Mouse (Mus musculus) lung, embryonic 15.5 days (tissue): ENCODE measurements at regions not wholly inside any gene's neighbourhood (a gene's known extent, or its start where the extent isn't known, plus 50 kb on each side); places are given as distances from the start of the nearest gene placed in this dataset.

Experiments
- ATAC-seq: fragments of 200-750 bp; cut with Nextera tagmentation; 2 replicates; pipeline ENCODE4 v1.8.0; 2017; ENCODE audit warnings: moderate number of reproducible peaks, borderline replicate concordance; ENCODE audit not compliant: low FRiP score, low TSS enrichment; ENCODE audit errors: extremely low read depth
- H3K27ac ChIP-seq: fragments of 300-500 bp; sonication (generic); 2 replicates; pipeline ENCODE4 v1.5.1; 2015; ENCODE audit warnings: moderate library complexity, mild to moderate bottlenecking, inconsistent platforms
- H3K27me3 ChIP-seq: fragments of 300-500 bp; sonication (generic); 2 replicates; pipeline ENCODE4 v1.6.1; 2015; ENCODE audit warnings: inconsistent platforms
- H3K36me3 ChIP-seq: fragments of 300-500 bp; sonication (generic); 2 replicates; pipeline ENCODE4 v1.6.1; 2015; ENCODE audit warnings: inconsistent platforms
- H3K4me1 ChIP-seq: fragments of 300-500 bp; sonication (generic); 2 replicates; pipeline ENCODE4 v1.6.1; 2015; ENCODE audit warnings: inconsistent platforms
- H3K4me2 ChIP-seq: fragments of 300-500 bp; sonication (generic); 2 replicates; pipeline ENCODE4 v1.6.1; 2015; ENCODE audit warnings: inconsistent platforms, mild to moderate bottlenecking, moderate library complexity
- H3K4me3 ChIP-seq: fragments of 300-500 bp; sonication (generic); 2 replicates; pipeline ENCODE4 v1.5.1; 2015; ENCODE audit warnings: mild to moderate bottlenecking, inconsistent platforms
- H3K9ac ChIP-seq: fragments of 300-500 bp; sonication (generic); 2 replicates; pipeline ENCODE4 v1.6.1; 2015; ENCODE audit warnings: inconsistent platforms
- H3K9me3 ChIP-seq: fragments of 300-500 bp; sonication (generic); 2 replicates; pipeline ENCODE4 v1.6.1; 2016; ENCODE audit warnings: inconsistent platforms
- WGBS: fragments of 180-500 bp; shearing (Covaris S2); methylation state at CpG from one replicate; pipeline ENCODE4 v1.1.7; 2015; 5-methylcytosine and 5-hydroxymethylcytosine counted together

DNA sequence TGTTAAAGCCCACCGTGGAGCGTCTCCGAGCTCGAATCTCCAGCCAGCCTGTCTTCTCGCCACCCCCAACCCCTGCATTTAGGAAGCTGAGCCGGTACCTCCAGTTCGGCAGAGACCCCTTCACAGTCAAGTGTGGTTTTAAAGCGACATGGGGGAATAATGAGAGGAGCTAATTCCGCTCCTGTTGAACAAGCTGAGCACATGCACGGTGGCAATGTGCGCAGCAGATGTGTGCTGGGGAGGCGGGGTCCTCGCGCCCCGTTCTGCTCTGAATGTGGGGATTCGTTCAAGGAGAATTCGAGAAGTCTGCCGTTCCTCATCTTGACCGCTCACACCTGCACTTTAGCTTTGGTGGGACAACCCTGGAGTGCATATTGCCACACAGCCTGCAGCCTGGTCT, 123.4 kb upstream of the Tbx3 start:
- Histone ChIP-seq H3K4me2 (no peak overlapping the region), H3K9ac (no peak overlapping the region), H3K27me3 (no peaks in the 10 kb centered on the region), H3K27ac (no peak overlapping the region), H3K4me3 (no peak overlapping the region), H3K36me3 (no peaks in the 10 kb centered on the region), H3K9me3 (no peaks in the 10 kb centered on the region), H3K4me1 (0 out of 2 replicates have a peak, but pooled peaks cover 5% of the 10 kb centered on the region)
- 71% methylated on average over 19 of the region's 19 CpGs for WGBS
- ATAC-seq = no peak

DNA sequence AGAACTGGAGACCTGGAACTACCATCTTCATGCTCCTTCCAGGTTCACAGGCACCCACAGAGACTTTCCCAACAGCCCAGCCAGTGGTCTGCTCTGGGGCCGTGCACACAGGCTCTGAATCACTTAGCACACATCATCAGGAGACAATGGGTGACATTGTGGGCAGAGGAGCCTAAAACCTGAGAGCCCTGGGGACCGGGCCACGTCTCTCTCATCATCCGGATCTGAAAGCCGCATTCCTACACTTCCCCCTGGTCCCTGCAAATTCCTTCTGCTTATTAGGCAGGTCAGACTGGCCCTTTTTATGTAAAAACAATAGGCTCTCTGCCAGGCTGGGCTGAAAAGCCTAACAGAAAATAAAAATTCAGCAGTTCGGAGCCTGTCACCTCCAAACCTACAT, 119.6 kb upstream of the Tbx3 start:
- WGBS = 35% methylated on average over 6 of the region's 6 CpGs
- Histone ChIP-seq H3K36me3 (no peaks in the 10 kb centered on the region), H3K27ac (no peak overlapping the region), H3K4me1 (peaks cover 6% of the 10 kb centered on the region; the same call in 1 of the 2 replicates), H3K4me2 (no peak overlapping the region), H3K9me3 (no peaks in the 10 kb centered on the region), H3K9ac (no peak overlapping the region), H3K4me3 (no peak overlapping the region), H3K27me3 (no peaks in the 10 kb centered on the region)
- ATAC-seq = no peak

DNA sequence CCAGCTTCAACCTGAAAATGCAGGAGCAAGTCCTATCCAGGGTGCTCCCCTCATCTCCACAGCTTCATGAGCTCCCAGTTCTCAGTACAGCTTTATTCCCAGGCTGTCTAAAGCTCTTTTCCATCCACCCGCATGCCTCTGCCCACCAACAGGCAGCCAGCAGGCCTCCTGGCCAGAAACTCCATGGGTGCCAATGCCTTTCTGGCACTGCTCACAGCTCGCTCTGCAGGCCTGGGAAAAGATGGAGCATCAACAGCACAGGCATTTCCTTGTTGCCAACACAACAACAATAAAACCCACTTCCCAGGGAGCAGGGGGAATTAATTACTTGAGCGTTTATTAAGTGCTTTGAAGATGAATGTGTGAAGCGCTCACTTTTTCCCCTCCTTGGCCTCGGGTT, 117.0 kb upstream of the Tbx3 start:
- ATAC-seq = no peak
- 35% methylated on average over 5 of the region's 5 CpGs for WGBS

DNA sequence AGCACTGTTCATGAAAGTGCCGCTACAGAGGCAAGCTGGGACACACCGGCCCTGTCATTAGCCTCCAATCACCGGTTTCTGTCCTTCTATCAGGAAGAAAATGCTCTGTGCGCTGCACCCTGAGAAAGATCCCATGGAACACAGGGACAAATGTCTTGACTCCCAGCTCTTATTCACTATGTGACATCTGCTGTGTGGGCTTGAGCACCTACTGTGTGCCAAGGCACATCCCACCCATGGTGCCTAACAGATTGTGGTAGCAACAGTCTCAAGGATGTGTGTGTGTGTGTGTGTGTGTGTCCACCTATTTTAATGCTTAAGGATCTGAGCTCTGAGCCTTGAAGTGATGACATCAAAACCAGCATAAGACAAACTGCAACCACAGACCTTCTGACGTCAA, 113.4 kb upstream of the Tbx3 start:
- Histone ChIP-seq H3K9me3 (no peaks in the 10 kb centered on the region), H3K27ac (no peak overlapping the region), H3K9ac (no peak overlapping the region), H3K36me3 (no peaks in the 10 kb centered on the region), H3K4me2 (no peak overlapping the region), H3K4me3 (no peak overlapping the region), H3K27me3 (no peaks in the 10 kb centered on the region), H3K4me1 (peaks cover 6% of the 10 kb centered on the region; the same call in 1 of the 2 replicates)
- 73% methylated on average over 5 of the region's 5 CpGs for WGBS
- no peak for ATAC-seq

More for the DNA sequence above, 117.0 kb upstream of the Tbx3 start:
- H3K9me3 ChIP-seq = no peaks in the 10 kb centered on the region
- H3K4me2 ChIP-seq = no peak overlapping the region
- no peaks in the 10 kb centered on the region for H3K36me3 ChIP-seq
- H3K27me3 ChIP-seq = no peaks in the 10 kb centered on the region
- no peak overlapping the region for H3K27ac ChIP-seq
- H3K4me1 ChIP-seq = peaks cover 6% of the 10 kb centered on the region; the same call in 1 of the 2 replicates
- no peak overlapping the region for H3K4me3 ChIP-seq
- H3K9ac ChIP-seq = no peak overlapping the region

DNA sequence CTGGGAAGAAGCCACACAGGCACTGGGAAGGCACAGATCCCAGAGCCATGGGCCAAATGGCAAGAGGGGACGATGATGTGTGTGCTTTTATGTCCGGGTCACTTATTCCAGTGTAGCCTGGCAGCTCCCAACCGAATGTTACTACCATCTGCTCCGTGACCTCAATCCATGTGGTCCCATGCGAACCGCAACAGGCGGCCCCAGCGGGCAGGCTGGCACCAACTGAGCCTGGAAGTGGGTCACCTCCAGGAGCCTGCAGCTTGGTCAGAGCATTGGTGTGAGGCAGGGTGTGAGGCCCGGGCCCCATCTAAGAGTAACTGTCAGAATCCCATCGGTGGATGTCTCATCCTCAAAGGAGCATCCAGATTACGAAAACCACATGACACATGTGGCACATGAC, 110.8 kb upstream of the Tbx3 start:
- no peak overlapping the region for H3K4me2 ChIP-seq
- 89% methylated on average over 11 of the region's 11 CpGs for WGBS

DNA sequence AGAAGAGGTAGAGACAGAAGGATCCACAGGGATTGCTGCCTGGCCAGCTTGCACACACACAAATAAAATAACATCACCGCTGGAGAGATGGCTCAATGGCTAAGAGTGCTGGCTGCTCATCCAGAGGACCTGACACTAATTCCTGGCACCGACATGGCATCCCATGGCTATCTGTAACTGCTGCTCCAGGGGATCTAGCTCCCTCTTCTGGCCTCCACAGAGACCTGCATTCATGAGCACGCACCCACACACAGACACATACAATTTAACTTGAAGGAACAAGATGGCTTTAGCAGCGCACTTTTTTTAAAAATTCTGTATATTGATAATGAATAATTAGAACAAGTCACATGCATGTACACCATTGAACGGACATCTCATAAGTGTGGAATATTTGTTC, 110.1 kb upstream of the Tbx3 start:
- H3K36me3 ChIP-seq = no peaks in the 10 kb centered on the region
- WGBS = 94% methylated on average over 5 of the region's 5 CpGs
- peaks cover 13% of the 10 kb centered on the region for H3K4me1 ChIP-seq
- no peak overlapping the region for H3K4me2 ChIP-seq
- H3K27ac ChIP-seq = no peak overlapping the region
- no peak overlapping the region for H3K4me3 ChIP-seq
- ATAC-seq = no peak
- no peaks in the 10 kb centered on the region for H3K9me3 ChIP-seq
- H3K9ac ChIP-seq = no peak overlapping the region
- peaks cover 14% of the 10 kb centered on the region for H3K27me3 ChIP-seq

More for the DNA sequence above, 110.8 kb upstream of the Tbx3 start:
- H3K27ac ChIP-seq = no peak overlapping the region
- H3K4me3 ChIP-seq = no peak overlapping the region
- H3K4me1 ChIP-seq = peaks cover 13% of the 10 kb centered on the region
- no peak overlapping the region for H3K9ac ChIP-seq
- no peaks in the 10 kb centered on the region for H3K9me3 ChIP-seq
- H3K27me3 ChIP-seq = peaks cover 14% of the 10 kb centered on the region
- H3K36me3 ChIP-seq = no peaks in the 10 kb centered on the region
- no peak for ATAC-seq

DNA sequence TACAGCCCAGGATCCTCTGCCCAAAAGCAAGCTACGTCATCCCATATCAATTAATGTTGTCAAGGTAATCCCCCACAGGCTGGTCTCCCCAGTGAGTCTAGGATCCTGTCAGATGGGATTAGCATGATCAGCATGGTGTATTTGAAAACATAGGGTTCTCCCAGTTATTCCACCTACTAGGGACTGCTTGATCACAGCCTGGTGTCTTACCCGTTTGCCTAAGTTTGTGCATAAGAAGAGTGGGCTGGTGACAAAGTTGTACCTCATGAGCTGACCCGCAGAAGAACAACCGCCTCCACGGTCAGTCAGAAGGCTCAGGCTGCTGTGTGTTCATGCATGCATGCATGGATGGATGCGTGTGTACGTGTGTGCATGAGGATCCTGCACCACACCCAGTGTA, 108.9 kb upstream of the Tbx3 start:
- H3K9me3 ChIP-seq = no peaks in the 10 kb centered on the region
- ATAC-seq = no peak
- WGBS = 88% methylated on average over 7 of the region's 7 CpGs
- no peak overlapping the region for H3K27ac ChIP-seq
- no peak overlapping the region for H3K4me3 ChIP-seq
- peaks cover 13% of the 10 kb centered on the region for H3K4me1 ChIP-seq
- no peak overlapping the region for H3K4me2 ChIP-seq
- peaks cover 14% of the 10 kb centered on the region for H3K27me3 ChIP-seq
- no peak overlapping the region for H3K9ac ChIP-seq
- no peaks in the 10 kb centered on the region for H3K36me3 ChIP-seq

DNA sequence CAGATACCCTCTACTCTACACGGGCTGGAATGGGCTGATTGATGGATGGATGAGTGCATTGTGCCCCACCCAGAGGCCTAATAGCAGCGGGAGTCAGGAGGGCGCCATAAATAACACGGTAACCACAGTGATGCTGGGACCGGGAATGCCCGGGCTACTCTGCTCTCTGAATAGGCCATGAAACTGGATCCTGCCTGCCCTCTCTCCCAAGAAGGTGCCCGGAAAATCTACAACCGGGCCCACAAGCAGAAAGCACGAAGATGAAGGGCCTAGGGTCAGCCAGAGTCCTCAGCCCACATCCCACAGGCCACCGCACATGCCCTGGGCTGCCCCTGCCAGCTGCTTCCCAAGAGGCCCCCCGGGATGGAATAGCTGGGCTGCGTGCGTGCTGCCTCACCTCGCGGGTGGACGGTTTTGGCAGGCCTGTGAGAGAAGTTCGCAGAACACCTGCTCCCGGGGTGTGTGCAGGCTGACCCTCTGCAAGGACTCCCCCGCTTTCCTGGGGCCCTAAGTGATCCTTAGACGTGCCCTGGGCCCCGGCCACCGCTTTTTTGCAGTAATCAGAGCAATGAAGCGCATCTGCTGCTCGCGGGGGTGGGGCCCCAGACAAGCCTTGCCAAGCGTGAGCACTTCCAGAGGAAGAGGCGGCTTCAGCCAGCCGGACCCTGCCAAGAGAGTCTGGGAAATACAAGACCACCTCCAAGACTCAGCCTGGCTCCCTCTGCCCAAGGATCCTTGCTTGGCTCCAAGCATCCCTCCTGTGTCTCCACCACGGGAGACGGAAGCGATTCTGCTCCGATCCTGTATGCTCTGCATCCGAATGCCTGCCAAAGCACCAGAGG, 106.7 kb upstream of the Tbx3 start:
- peak overlapping the region; percentile 33; the same call in 1 of the 2 replicates for H3K27ac ChIP-seq
- peaks cover 14% of the 10 kb centered on the region for H3K4me1 ChIP-seq
- no peaks in the 10 kb centered on the region for H3K36me3 ChIP-seq
- H3K9ac ChIP-seq = no peak overlapping the region; the same call in 1 of the 2 replicates
- no peaks in the 10 kb centered on the region for H3K9me3 ChIP-seq
- WGBS = 19% methylated on average over 33 of the region's 33 CpGs
- H3K27me3 ChIP-seq = peaks cover 14% of the 10 kb centered on the region
- H3K4me3 ChIP-seq = 0 out of 2 replicates have a peak overlapping the region, but pooled peaks have one; percentile 0
- peak overlapping the region; percentile 46 for H3K4me2 ChIP-seq
- peak; percentile 51 for ATAC-seq

DNA sequence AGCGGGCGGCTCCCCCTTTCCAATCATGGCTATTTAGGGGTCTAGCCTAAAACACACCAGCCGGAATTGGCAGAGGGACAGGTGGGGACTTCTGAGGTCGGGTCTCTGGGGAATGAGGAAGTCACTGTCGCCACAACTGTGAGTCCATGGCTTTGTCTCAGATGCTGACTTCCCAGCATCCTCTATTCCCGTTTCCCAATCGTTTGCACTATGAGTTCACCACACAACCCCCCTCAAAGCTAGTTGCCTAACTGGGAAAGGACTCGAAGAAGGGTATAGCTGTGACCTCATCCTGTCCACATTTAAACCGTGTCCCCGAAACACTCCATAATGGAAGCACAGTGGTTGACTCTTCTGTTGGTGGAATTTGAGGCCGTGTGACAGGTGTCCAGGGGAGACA, 102.8 kb upstream of the Tbx3 start:
- no peaks in the 10 kb centered on the region for H3K9me3 ChIP-seq
- ATAC-seq = no peak
- no peak overlapping the region for H3K27ac ChIP-seq
- H3K4me2 ChIP-seq = no peak overlapping the region
- H3K4me3 ChIP-seq = no peak overlapping the region
- 74% methylated on average over 11 of the region's 11 CpGs for WGBS
- H3K36me3 ChIP-seq = no peaks in the 10 kb centered on the region
- H3K27me3 ChIP-seq = peaks cover 14% of the 10 kb centered on the region
- H3K9ac ChIP-seq = no peak overlapping the region
- H3K4me1 ChIP-seq = peaks cover 19% of the 10 kb centered on the region

DNA sequence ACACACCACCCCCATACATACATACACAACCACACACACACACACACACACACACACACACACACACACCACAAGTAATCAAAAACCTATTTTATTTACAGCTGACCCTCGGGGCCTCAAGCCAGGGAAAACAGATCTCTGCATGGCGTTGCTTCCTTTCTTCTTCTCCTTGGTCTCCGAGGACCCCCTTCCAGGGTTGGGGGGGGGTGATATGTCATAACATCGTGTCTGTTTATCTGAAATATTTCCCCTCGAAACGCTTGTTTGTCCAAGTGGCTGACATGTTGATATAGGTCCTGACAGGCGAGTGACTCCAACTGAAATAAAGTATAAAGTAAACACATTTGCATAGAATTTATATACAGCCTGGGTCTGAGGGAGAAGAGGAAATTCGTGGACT, 100.4 kb upstream of the Tbx3 start:
- H3K4me3 ChIP-seq = no peak overlapping the region
- ATAC-seq = peak; percentile 74
- no peaks in the 10 kb centered on the region for H3K36me3 ChIP-seq
- peak overlapping the region; percentile 60 for H3K27ac ChIP-seq
- WGBS = 14% methylated on average over 8 of the region's 8 CpGs
- H3K9me3 ChIP-seq = no peaks in the 10 kb centered on the region
- H3K4me2 ChIP-seq = no peak overlapping the region
- no peak overlapping the region for H3K9ac ChIP-seq
- peaks cover 11% of the 10 kb centered on the region for H3K4me1 ChIP-seq
- no peaks in the 10 kb centered on the region for H3K27me3 ChIP-seq

DNA sequence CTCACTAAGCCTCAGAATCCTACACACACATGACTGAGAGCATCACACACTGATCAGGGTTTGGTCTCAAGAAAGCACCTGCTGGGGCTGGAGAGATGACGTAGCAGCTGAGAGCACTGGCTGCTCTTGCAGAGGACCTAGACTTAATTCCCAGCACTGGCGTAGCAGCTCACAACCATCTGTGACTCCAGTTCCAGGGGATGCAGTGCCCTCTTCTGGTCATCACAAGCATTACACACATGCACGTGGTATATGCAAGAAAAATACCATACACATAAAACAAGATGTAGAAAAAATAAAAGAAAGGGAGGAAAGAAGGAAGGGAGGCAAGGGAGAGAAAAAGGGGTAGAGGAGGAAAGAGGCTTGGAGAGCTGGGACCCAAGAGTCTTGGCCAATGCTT, 98.8 kb upstream of the Tbx3 start:
- Histone ChIP-seq H3K36me3 (no peaks in the 10 kb centered on the region), H3K4me3 (no peak overlapping the region), H3K9me3 (no peaks in the 10 kb centered on the region), H3K4me1 (peaks cover 15% of the 10 kb centered on the region), H3K9ac (no peak overlapping the region), H3K27me3 (no peaks in the 10 kb centered on the region), H3K27ac (no peak overlapping the region), H3K4me2 (no peak overlapping the region)
- WGBS = 91% methylated on average over 3 of the region's 3 CpGs
- no peak for ATAC-seq

DNA sequence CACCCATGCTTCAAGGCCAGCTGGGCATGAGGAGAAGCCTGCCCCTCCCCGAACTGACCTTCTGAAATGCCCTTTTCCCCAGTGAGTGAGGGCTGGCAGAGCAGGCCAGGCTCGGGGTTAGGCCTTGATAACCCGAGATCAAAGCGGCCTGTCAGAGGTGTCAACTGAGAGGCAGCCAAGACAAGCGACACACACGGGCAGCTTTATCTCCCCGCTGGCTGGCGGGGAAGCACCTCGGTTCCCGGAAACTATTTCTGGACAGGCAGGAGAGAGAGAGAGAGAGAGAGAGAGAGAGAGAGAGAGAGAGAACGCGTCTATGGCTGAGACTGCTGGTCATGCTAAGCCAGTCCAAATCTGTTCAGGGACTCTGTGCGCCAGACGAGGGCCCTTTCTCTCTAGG, 95.3 kb upstream of the Tbx3 start:
- WGBS = 10% methylated on average over 14 of the region's 14 CpGs
- Histone ChIP-seq H3K27me3 (no peaks in the 10 kb centered on the region), H3K4me3 (no peak overlapping the region), H3K4me2 (no peak overlapping the region), H3K9ac (no peak overlapping the region), H3K9me3 (no peaks in the 10 kb centered on the region), H3K36me3 (no peaks in the 10 kb centered on the region), H3K4me1 (peaks cover 9% of the 10 kb centered on the region), H3K27ac (0 out of 2 replicates have a peak overlapping the region, but pooled peaks have one; percentile 11)
- no peak for ATAC-seq
